Mouse (Mus musculus) liver, embryonic 13.5 days (tissue): ENCODE measurements around the gene Tspyl1. TPM values are rescaled to one million over a fixed set of nuclear protein-coding genes. Genes with fewer than 3 reads are reported as not detected.
"Not testable (repeated sequence)": the region's sequence is repeated elsewhere in the genome, so short reads cannot be mapped to it uniquely, and the experiment has no call there.

Experiments used
- ATAC-seq: fragments of 200-750 bp; cut with Nextera tagmentation; 2 replicates; pipeline ENCODE4 v1.8.0; 2017; ENCODE audit warnings: low read depth, mild to moderate bottlenecking, moderate number of reproducible peaks, moderate library complexity
- DNase-seq: peaks from one replicate; pipeline ENCODE4 v3.0.0; 2022
- H3K27ac ChIP-seq: fragments of 300-500 bp; sonication (generic); 2 replicates; pipeline ENCODE4 v1.5.1; 2015; ENCODE audit warnings: moderate library complexity, mild to moderate bottlenecking, inconsistent platforms
- H3K27me3 ChIP-seq: fragments of 300-500 bp; sonication (generic); 2 replicates; pipeline ENCODE4 v1.6.1; 2015; ENCODE audit warnings: mild to moderate bottlenecking, inconsistent platforms
- H3K36me3 ChIP-seq: fragments of 300-500 bp; sonication (generic); 2 replicates; pipeline ENCODE4 v1.6.1; 2015; ENCODE audit warnings: mild to moderate bottlenecking, inconsistent platforms
- H3K4me1 ChIP-seq: fragments of 300-500 bp; sonication (generic); replicated peaks from 2 replicates; pipeline ENCODE4 v1.6.1; 2015; ENCODE audit warnings: inconsistent platforms
- H3K4me2 ChIP-seq: fragments of 300-500 bp; sonication (generic); 2 replicates; pipeline ENCODE4 v1.6.1; 2015; ENCODE audit warnings: inconsistent platforms, mild to moderate bottlenecking, moderate library complexity
- H3K4me3 ChIP-seq: fragments of 300-500 bp; sonication (generic); replicated peaks from 2 replicates; pipeline ENCODE4 v1.5.1; 2015; ENCODE audit warnings: mild to moderate bottlenecking, inconsistent platforms
- H3K9ac ChIP-seq: fragments of 300-500 bp; sonication (generic); 2 replicates; pipeline ENCODE4 v1.6.1; 2015; ENCODE audit warnings: mild to moderate bottlenecking, inconsistent platforms
- H3K9me3 ChIP-seq: fragments of 300-500 bp; sonication (generic); replicated peaks from 2 replicates; pipeline ENCODE4 v1.6.1; 2016; ENCODE audit warnings: inconsistent platforms
- WGBS: fragments of 180-500 bp; shearing (Covaris S2); methylation state at CpG from one replicate; pipeline ENCODE4 v1.1.7; 2015; ENCODE audit not compliant: insufficient replicate concordance; 5-methylcytosine and 5-hydroxymethylcytosine counted together
- polyA plus RNA-seq: library from polyadenylated mRNA; unstranded; fragments of >200 nt; fragmentation: Nextera tagmentation; extraction: Ambion mirVana; gene quantifications from 2 replicates; pipeline ENCODE4 v1.2.1, GENCODE M21; 2015

Tspyl1 gene
- 29.0 and 34.6 TPM in 2 replicates for polyA plus RNA-seq

GRCm38 (mm10) chr10:34281962-34282388 is at the start of gene Tspyl1:
TSS of gene Tspyl1 (plus strand) at chr10:34282190.
- Histone ChIP-seq H3K9ac (peak within 1 kb of the TSS; percentile 97), H3K4me2 (peak within 1 kb of the TSS; percentile 87), H3K36me3 (peaks cover under 1% of the 10 kb centered on the region; the same call in 1 of the 2 replicates), H3K9me3 (no peaks in the 10 kb centered on the region), H3K4me3 (peak within 1 kb of the TSS; percentile 98), H3K27me3 (no peaks in the 10 kb centered on the region), H3K4me1 (peaks cover 20% of the 10 kb centered on the region), H3K27ac (peak within 1 kb of the TSS; percentile 88)
- ATAC-seq (peak; percentile 96), DNase-seq (peak; percentile 97)
- under 1% methylated on average over 38 of the region's 38 CpGs for WGBS

DNA sequence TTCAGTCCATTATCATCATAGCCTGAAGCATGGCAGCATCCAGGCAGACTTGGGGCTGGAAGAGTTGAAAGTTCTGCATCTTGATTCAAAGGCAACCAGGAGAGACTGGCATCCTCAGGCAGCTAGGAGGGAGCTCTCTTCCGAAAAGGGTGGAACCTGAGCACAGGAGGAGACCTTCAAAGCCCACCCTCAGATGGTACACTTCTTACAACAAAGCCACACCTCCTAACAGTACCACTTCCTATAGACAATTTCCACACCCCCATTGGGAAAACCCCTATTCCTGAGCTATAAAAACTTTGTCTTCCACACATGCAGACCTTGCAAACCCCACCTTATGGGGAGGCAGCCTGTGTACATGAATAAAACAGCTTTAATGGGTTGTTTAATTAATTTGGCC is 48.6 kb upstream of the Tspyl1 start:
- 56% methylated on average over 1 of the region's 1 CpGs for WGBS
- Histone ChIP-seq H3K9ac (no peak overlapping the region), H3K36me3 (no peaks in the 10 kb centered on the region), H3K4me2 (no peak overlapping the region), H3K4me3 (no peak overlapping the region), H3K4me1 (peaks cover 16% of the 10 kb centered on the region), H3K27me3 (no peaks in the 10 kb centered on the region), H3K27ac (no peak overlapping the region), H3K9me3 (no peaks in the 10 kb centered on the region)
- ATAC-seq (no peak), DNase-seq (no peak)

GRCm38 (mm10) chr10:34233931-34234745 is 47.9 kb upstream of the Tspyl1 start:
- WGBS, result 30% methylated on average over 2 of the region's 2 CpGs

DNA sequence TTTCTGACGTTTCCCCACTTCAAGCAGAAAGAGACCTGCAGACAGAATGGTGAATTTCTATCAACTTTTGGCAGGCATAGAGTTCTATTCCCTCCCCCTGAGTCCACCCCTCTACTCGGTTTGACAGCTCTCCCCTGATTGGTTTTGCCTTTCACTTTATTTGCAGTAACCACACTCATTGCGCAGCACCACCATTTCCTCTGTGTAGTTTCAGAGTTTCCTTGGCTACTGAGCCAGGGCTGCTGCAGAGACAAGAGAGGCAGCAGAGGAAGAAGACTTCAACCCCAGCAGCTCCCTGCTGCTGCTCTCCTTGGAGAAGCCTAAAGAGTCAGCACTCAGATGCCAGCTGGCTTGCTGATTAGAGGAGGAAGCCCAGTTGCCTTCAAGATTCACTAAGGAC is 46.6 kb upstream of the Tspyl1 start:
- Histone ChIP-seq H3K9me3 (no peaks in the 10 kb centered on the region), H3K27me3 (no peaks in the 10 kb centered on the region), H3K9ac (no peak overlapping the region), H3K4me1 (peaks cover 20% of the 10 kb centered on the region), H3K4me3 (no peak overlapping the region), H3K4me2 (no peak overlapping the region), H3K27ac (no peak overlapping the region), H3K36me3 (no peaks in the 10 kb centered on the region)
- DNase-seq (no peak), ATAC-seq (no peak)
- 13% methylated on average over 3 of the region's 3 CpGs for WGBS

More at GRCm38 (mm10) chr10:34233931-34234745, 47.9 kb upstream of the Tspyl1 start:
- Histone ChIP-seq H3K4me2 (no peak overlapping the region), H3K9ac (no peak overlapping the region), H3K4me1 (peaks cover 21% of the 10 kb centered on the region), H3K36me3 (no peaks in the 10 kb centered on the region), H3K27ac (no peak overlapping the region), H3K4me3 (no peak overlapping the region), H3K27me3 (no peaks in the 10 kb centered on the region), H3K9me3 (no peaks in the 10 kb centered on the region)
- DNase-seq (no peak), ATAC-seq (no peak)

GRCm38 (mm10) chr10:34236569-34236968 is 45.4 kb upstream of the Tspyl1 start:
- H3K9ac ChIP-seq, result no peak overlapping the region
- no peak overlapping the region for H3K27ac ChIP-seq
- DNase-seq, result no peak
- no peak for ATAC-seq
- no peaks in the 10 kb centered on the region for H3K36me3 ChIP-seq
- peaks cover 24% of the 10 kb centered on the region for H3K4me1 ChIP-seq
- no peaks in the 10 kb centered on the region for H3K27me3 ChIP-seq
- WGBS, result 72% methylated on average over 5 of the region's 5 CpGs
- no peak overlapping the region for H3K4me2 ChIP-seq
- H3K4me3 ChIP-seq, result no peak overlapping the region
- H3K9me3 ChIP-seq, result no peaks in the 10 kb centered on the region

GRCm38 (mm10) chr10:34238536-34238935 is 43.5 kb upstream of the Tspyl1 start:
- no peaks in the 10 kb centered on the region for H3K9me3 ChIP-seq
- WGBS, result 30% methylated on average over 4 of the region's 4 CpGs
- H3K4me3 ChIP-seq, result no peak overlapping the region
- H3K4me2 ChIP-seq, result peak overlapping the region; percentile 39
- H3K36me3 ChIP-seq, result no peaks in the 10 kb centered on the region
- H3K27ac ChIP-seq, result peak overlapping the region; percentile 75
- peak; percentile 98 for ATAC-seq
- H3K27me3 ChIP-seq, result no peaks in the 10 kb centered on the region
- 0 out of 2 replicates have a peak overlapping the region, but pooled peaks have one; percentile 29 for H3K9ac ChIP-seq
- peak; percentile 59 for DNase-seq
- H3K4me1 ChIP-seq, result peaks cover 24% of the 10 kb centered on the region

- H3K4me1 ChIP-seq, result peaks cover 15% of the 10 kb centered on the region
- WGBS, result 55% methylated on average over 5 of the region's 5 CpGs
- ATAC-seq (no peak), DNase-seq (no peak)
- no peaks in the 10 kb centered on the region for H3K9me3 ChIP-seq
- H3K9ac ChIP-seq, result no peak overlapping the region
- no peaks in the 10 kb centered on the region for H3K27me3 ChIP-seq
- H3K27ac ChIP-seq, result no peak overlapping the region
- no peaks in the 10 kb centered on the region for H3K36me3 ChIP-seq
- no peak overlapping the region for H3K4me2 ChIP-seq
- no peak overlapping the region for H3K4me3 ChIP-seq
These were observed 37.2 kb upstream of the Tspyl1 start for GRCm38 (mm10) chr10:34244745-34245144.

- no peak overlapping the region for H3K4me3 ChIP-seq
- DNase-seq (no peak), ATAC-seq (no peak)
- H3K9me3 ChIP-seq, result no peaks in the 10 kb centered on the region
- no peak overlapping the region for H3K9ac ChIP-seq
- peaks cover 12% of the 10 kb centered on the region for H3K4me1 ChIP-seq
- WGBS, result 54% methylated on average over 2 of the region's 2 CpGs
- H3K27ac ChIP-seq, result no peak overlapping the region
- no peaks in the 10 kb centered on the region for H3K27me3 ChIP-seq
- H3K4me2 ChIP-seq, result no peak overlapping the region
- no peaks in the 10 kb centered on the region for H3K36me3 ChIP-seq
These were observed 35.9 kb upstream of the Tspyl1 start for GRCm38 (mm10) chr10:34246106-34246505.

- Histone ChIP-seq H3K4me2 (no peak overlapping the region), H3K4me1 (peaks cover 12% of the 10 kb centered on the region), H3K4me3 (no peak overlapping the region), H3K9ac (no peak overlapping the region), H3K36me3 (no peaks in the 10 kb centered on the region), H3K9me3 (no peaks in the 10 kb centered on the region), H3K27me3 (no peaks in the 10 kb centered on the region), H3K27ac (no peak overlapping the region)
- no peak for DNase-seq
- WGBS, result 57% methylated on average over 3 of the region's 3 CpGs
- ATAC-seq, result no peak
These were observed 34.2 kb upstream of the Tspyl1 start for GRCm38 (mm10) chr10:34247757-34248156.

DNA sequence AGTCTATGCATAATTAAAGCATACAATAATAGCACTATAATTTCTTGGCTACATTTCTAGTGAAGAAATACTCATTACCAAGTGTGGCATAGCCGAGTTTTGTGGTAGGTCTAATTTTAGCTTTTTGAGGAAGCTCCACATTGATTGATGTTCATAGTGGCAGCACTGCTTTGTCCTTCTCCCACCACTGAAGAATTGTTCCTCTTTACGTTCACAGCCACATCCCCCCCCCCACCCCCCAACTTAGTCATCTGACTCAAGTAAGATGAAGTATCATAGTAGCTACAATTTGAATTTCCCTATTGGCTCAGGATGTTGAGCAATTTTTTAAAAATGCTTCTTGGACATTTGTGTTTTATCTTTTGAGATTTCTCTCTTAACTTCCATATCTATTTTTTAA is 32.4 kb upstream of the Tspyl1 start:
- peaks cover 9% of the 10 kb centered on the region for H3K4me1 ChIP-seq
- no peaks in the 10 kb centered on the region for H3K27me3 ChIP-seq
- H3K4me3 ChIP-seq, result no peak overlapping the region
- H3K27ac ChIP-seq, result no peak overlapping the region
- DNase-seq (no peak), ATAC-seq (no peak)
- H3K4me2 ChIP-seq, result no peak overlapping the region
- no peak overlapping the region for H3K9ac ChIP-seq
- 15% methylated on average over 2 of the region's 2 CpGs for WGBS
- H3K36me3 ChIP-seq, result no peaks in the 10 kb centered on the region
- no peaks in the 10 kb centered on the region for H3K9me3 ChIP-seq

DNA sequence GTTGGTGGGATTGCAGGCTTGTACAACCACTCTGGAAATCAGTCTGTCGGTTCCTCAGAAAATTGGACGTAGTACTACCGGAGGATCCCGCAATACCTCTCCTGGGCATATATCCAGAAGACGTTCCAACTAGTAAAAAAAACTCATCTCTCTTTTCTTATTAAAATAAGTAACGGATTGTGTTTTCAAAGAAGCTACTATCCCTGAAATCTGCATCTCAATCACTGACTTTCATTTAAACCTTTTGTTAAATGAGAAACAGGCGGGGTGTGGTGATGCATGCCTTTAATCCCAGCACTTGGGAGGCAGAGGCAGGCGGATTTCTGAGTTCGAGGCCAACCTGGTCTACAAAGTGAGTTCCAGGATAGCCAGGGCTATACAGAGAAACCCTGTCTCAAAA is 29.2 kb upstream of the Tspyl1 start:
- not testable (repeated sequence) for H3K4me2 ChIP-seq, H3K9ac ChIP-seq, H3K9me3 ChIP-seq, H3K27me3 ChIP-seq, H3K4me1 ChIP-seq, DNase-seq, H3K36me3 ChIP-seq, ATAC-seq, H3K4me3 ChIP-seq, H3K27ac ChIP-seq
- 74% methylated on average over 9 of the region's 9 CpGs for WGBS

DNA sequence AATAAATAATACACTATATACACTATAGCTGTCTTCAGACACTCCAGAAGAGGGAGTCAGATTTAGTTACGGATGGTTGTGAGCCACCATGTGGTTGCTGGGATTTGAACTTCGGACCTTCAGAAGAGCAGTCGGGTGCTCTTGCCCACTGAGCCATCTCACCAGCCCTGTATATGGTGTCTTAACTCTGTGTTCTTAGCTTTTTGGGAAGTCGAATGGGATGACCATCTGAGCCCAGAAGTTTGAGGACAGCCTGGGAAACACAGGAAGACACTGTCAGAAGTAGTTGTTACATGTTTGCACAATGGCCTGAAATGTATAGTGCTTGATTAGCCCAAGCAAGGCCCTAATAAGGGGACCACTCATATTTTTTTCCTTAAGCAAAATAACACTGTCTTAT is 16.9 kb upstream of the Tspyl1 start:
- no peak overlapping the region for H3K4me3 ChIP-seq
- H3K27ac ChIP-seq, result no peak overlapping the region
- H3K4me1 ChIP-seq, result no peaks in the 10 kb centered on the region
- H3K9ac ChIP-seq, result no peak overlapping the region
- no peak overlapping the region for H3K4me2 ChIP-seq
- H3K9me3 ChIP-seq, result no peaks in the 10 kb centered on the region
- no peaks in the 10 kb centered on the region for H3K36me3 ChIP-seq
- DNase-seq (no peak), ATAC-seq (no peak)
- no peaks in the 10 kb centered on the region for H3K27me3 ChIP-seq
- WGBS, result 67% methylated on average over 4 of the region's 4 CpGs
